Mouse (Mus musculus): ENCODE measurements around the gene Cdk17. TPM values are rescaled to one million over a fixed set of nuclear protein-coding genes. Genes with fewer than 3 reads are reported as not detected.

Cdk17 gene
- total RNA-seq, 2 experiments from 2014 or later, result 216 to 230 TPM

GRCm38 (mm10) chr10:93166382-93166769, 5.7 kb downstream of the Cdk17 start:
- DNase-seq (ENCODE audit: low spot score in 2 of 2), result no peak

- DNase-seq (ENCODE audit: low spot score in 2 of 2), result no peak
These were observed 6.6 kb downstream of the Cdk17 start for GRCm38 (mm10) chr10:93167311-93167710.

GRCm38 (mm10) chr10:93168067-93168466, 7.4 kb downstream of the Cdk17 start:
- no peak for DNase-seq (ENCODE audit: low spot score in 2 of 2)

GRCm38 (mm10) chr10:93171182-93171855, 10.6 kb downstream of the Cdk17 start:
- no peak for DNase-seq (ENCODE audit: low spot score in 2 of 2)

- DNase-seq (ENCODE audit: low spot score in 2 of 2), result no peak
These were observed 16.8 kb downstream of the Cdk17 start for GRCm38 (mm10) chr10:93177471-93177870.

- no peak for DNase-seq (ENCODE audit: low spot score in 2 of 2)
These were observed 17.2 kb downstream of the Cdk17 start for GRCm38 (mm10) chr10:93177874-93178273.

GRCm38 (mm10) chr10:93178662-93179061, 18.0 kb downstream of the Cdk17 start:
- DNase-seq (ENCODE audit: low spot score in 2 of 2), result no peak

- DNase-seq (ENCODE audit: low spot score in 2 of 2), result no peak
These were observed 19.2 kb downstream of the Cdk17 start for GRCm38 (mm10) chr10:93179669-93180460.

GRCm38 (mm10) chr10:93184351-93184976, 23.8 kb downstream of the Cdk17 start:
- no peak for DNase-seq (ENCODE audit: low spot score in 2 of 2)

- DNase-seq (ENCODE audit: low spot score in 2 of 2), result no peak
These were observed 27.8 kb downstream of the Cdk17 start for GRCm38 (mm10) chr10:93188440-93188999.

- DNase-seq (ENCODE audit: low spot score in 2 of 2), result no peak
These were observed 30.0 kb downstream of the Cdk17 start for GRCm38 (mm10) chr10:93190475-93191262.

GRCm38 (mm10) chr10:93197092-93197491, 36.4 kb downstream of the Cdk17 start:
- DNase-seq (ENCODE audit: low spot score in 2 of 2), result no peak

- DNase-seq (ENCODE audit: low spot score in 2 of 2), result no peak
These were observed 38.3 kb downstream of the Cdk17 start for GRCm38 (mm10) chr10:93198958-93199357.

- DNase-seq (ENCODE audit: low spot score in 2 of 2), result no peak
These were observed 41.3 kb downstream of the Cdk17 start for GRCm38 (mm10) chr10:93201846-93202458.

- DNase-seq (ENCODE audit: low spot score in 2 of 2), result no peak
These were observed 44.7 kb downstream of the Cdk17 start for GRCm38 (mm10) chr10:93205287-93205956.

GRCm38 (mm10) chr10:93207176-93207575, 46.5 kb downstream of the Cdk17 start:
- DNase-seq (ENCODE audit: low spot score in 2 of 2), result no peak

- DNase-seq (ENCODE audit: low spot score in 2 of 2), result no peak
These were observed 52.0 kb downstream of the Cdk17 start for GRCm38 (mm10) chr10:93212699-93213098.

GRCm38 (mm10) chr10:93213339-93213738, 52.7 kb downstream of the Cdk17 start:
- no peak for DNase-seq (ENCODE audit: low spot score in 2 of 2)

- no peak for DNase-seq (ENCODE audit: low spot score in 2 of 2)
These were observed 53.6 kb downstream of the Cdk17 start for GRCm38 (mm10) chr10:93214251-93214650.

All from layer of hippocampus, adult 18-20 months (tissue).